Mouse (Mus musculus) c-Kit-negative CD71-positive TER-119-positive erythroid progenitor cells, embryonic 14.5 days (primary cell): ENCODE data around the gene Usp30.

ENCODE experiments used
- DNase-seq: peaks from one replicate; pipeline ENCODE4 v3.0.0-alpha.2; 2013; ENCODE audit warnings: low read depth, low spot score

Gene Usp30

GRCm38 (mm10) chr5:114155168-114155933 lies 90.1 kb downstream of the Usp30 start:
- no peak for DNase-seq

GRCm38 (mm10) chr5:114157236-114157635 lies 92.0 kb downstream of the Usp30 start:
- no peak for DNase-seq

GRCm38 (mm10) chr5:114161424-114161823 lies 96.2 kb downstream of the Usp30 start:
- DNase-seq: no peak

- no peak for DNase-seq
These were observed 97.0 kb downstream of the Usp30 start for GRCm38 (mm10) chr5:114162106-114162815.

- DNase-seq: no peak
These were observed 97.9 kb downstream of the Usp30 start for GRCm38 (mm10) chr5:114163117-114163696.

- DNase-seq: no peak
These were observed 105.1 kb downstream of the Usp30 start for GRCm38 (mm10) chr5:114170345-114170744.

GRCm38 (mm10) chr5:114172936-114173335 lies 107.7 kb downstream of the Usp30 start:
- DNase-seq: peak; percentile 27

- no peak for DNase-seq
These were observed 108.2 kb downstream of the Usp30 start for GRCm38 (mm10) chr5:114173458-114173857.

GRCm38 (mm10) chr5:114173877-114174581 lies 108.8 kb downstream of the Usp30 start:
- no peak for DNase-seq
